Mouse (Mus musculus): Measurements from ENCODE around the gene Plvap.

Plvap gene

GRCm38 (mm10) chr8:71486136-71486529, 25.4 kb downstream of the Plvap start:
- no peak for DNase-seq (ENCODE audit: low spot score)

- DNase-seq (ENCODE audit: low spot score): peak; percentile 79
Measured at GRCm38 (mm10) chr8:71485142-71486135, 26.1 kb downstream of the Plvap start, which contains the start of gene Ano8. TSS of gene Ano8 (minus strand) at chr8:71485963.

- DNase-seq (ENCODE audit: low spot score): no peak
Measured at GRCm38 (mm10) chr8:71484736-71485135, 26.8 kb downstream of the Plvap start.

- DNase-seq (ENCODE audit: low spot score): peak; percentile 69
Measured at GRCm38 (mm10) chr8:71483932-71484331, 27.6 kb downstream of the Plvap start.

GRCm38 (mm10) chr8:71478943-71479342, 32.6 kb downstream of the Plvap start:
- DNase-seq (ENCODE audit: low spot score): no peak

GRCm38 (mm10) chr8:71477196-71477845, 34.2 kb downstream of the Plvap start:
- DNase-seq (ENCODE audit: low spot score): no peak

GRCm38 (mm10) chr8:71476099-71476940, 35.2 kb downstream of the Plvap start:
- DNase-seq (ENCODE audit: low spot score): peak; percentile 79

- no peak for DNase-seq (ENCODE audit: low spot score)
Measured at GRCm38 (mm10) chr8:71475702-71476075, 35.9 kb downstream of the Plvap start.

GRCm38 (mm10) chr8:71474785-71475701, 36.5 kb downstream of the Plvap start:
- DNase-seq (ENCODE audit: low spot score): no peak

- no peak for DNase-seq (ENCODE audit: low spot score)
Measured at GRCm38 (mm10) chr8:71474344-71474743, 37.2 kb downstream of the Plvap start.

GRCm38 (mm10) chr8:71472601-71473386, 38.8 kb downstream of the Plvap start:
- DNase-seq (ENCODE audit: low spot score): no peak

GRCm38 (mm10) chr8:71471861-71472260, 39.7 kb downstream of the Plvap start:
- DNase-seq (ENCODE audit: low spot score): no peak

- DNase-seq (ENCODE audit: low spot score): no peak
Measured at GRCm38 (mm10) chr8:71470913-71471255, 40.7 kb downstream of the Plvap start.

GRCm38 (mm10) chr8:71470146-71470912, 41.2 kb downstream of the Plvap start:
- no peak for DNase-seq (ENCODE audit: low spot score)

- DNase-seq (ENCODE audit: low spot score): peak; percentile 81
Measured at GRCm38 (mm10) chr8:71469411-71469810, 42.1 kb downstream of the Plvap start.

GRCm38 (mm10) chr8:71468916-71469315, 42.6 kb downstream of the Plvap start, which contains the start of gene Dda1:
TSS of gene Dda1 (plus strand) at chr8:71469199.
- peak; percentile 97 for DNase-seq (ENCODE audit: low spot score)

GRCm38 (mm10) chr8:71468001-71468400, 43.6 kb downstream of the Plvap start:
- DNase-seq (ENCODE audit: low spot score): no peak

- DNase-seq (ENCODE audit: low spot score): no peak
Measured at GRCm38 (mm10) chr8:71467201-71467600, 44.4 kb downstream of the Plvap start.

- no peak for DNase-seq (ENCODE audit: low spot score)
Measured at GRCm38 (mm10) chr8:71466198-71466597, 45.4 kb downstream of the Plvap start.

All from yolk sac, embryonic 10.5 days (tissue).